Mouse (Mus musculus) frontal cortex, postnatal 14 days (tissue): Measurements from ENCODE around the gene Cdk17.
A peak's percentile ranks its signal among the peaks of the same experiment; 100 is the strongest.
"Not testable (repeated sequence)": the region's sequence is repeated elsewhere in the genome, so short reads cannot be mapped to it uniquely, and the experiment has no call there.

Experiments used
- DNase-seq, 2 experiments: peaks; one replicate each; pipeline ENCODE4 v3.0.0; 2022; ENCODE audit warnings: low spot score in 2 of 2

Gene Cdk17

GRCm38 (mm10) chr10:93143285-93143985 lies 17.2 kb upstream of the Cdk17 start:
- DNase-seq, result no peak

GRCm38 (mm10) chr10:93143986-93144314 lies 16.7 kb upstream of the Cdk17 start:
- DNase-seq, result no peak

- no peak for DNase-seq
Observed at GRCm38 (mm10) chr10:93144579-93144978, 16.1 kb upstream of the Cdk17 start.

DNA sequence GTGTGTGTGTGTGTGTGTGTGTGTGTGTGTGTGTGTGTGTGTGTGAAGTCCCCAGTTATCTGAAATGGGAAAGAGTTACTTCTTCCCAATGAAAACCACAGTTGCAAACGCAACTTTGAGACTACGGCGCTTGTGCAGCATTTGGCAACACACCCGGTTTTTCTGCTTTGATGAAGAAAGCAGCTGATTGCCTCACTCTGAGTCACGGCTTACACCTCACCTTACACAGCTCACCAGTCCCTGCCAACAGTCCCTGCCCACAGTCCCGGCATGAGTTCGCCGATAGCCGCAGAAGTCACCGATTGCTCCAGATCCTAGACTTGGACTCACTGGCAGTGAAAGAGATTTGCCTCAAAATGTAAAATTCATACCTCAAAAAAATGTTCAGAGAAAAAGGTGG lies 15.6 kb upstream of the Cdk17 start:
- no peak for DNase-seq

DNA sequence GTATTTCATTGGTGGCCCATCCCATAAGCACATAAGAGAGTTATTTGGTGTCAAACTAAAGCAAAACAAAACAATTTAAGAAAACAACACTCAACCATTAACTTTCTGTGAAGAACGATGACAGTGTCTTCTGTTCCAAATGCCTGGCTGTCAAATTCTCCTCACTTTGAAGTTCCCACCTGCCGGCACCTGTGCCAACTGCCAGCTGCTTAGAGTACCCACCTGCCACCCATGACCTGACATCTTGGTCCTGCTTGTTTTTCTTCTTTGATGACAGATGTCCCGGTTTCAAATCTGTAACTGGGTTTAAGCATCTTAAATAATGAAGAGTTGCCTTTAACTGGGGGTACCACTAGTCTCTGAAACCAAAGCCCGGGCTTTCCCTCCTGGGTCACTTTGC lies 14.1 kb upstream of the Cdk17 start:
- no peak for DNase-seq

- DNase-seq, result no peak
Observed at GRCm38 (mm10) chr10:93147691-93148090, 13.0 kb upstream of the Cdk17 start.

- no peak for DNase-seq
Observed at GRCm38 (mm10) chr10:93149597-93149996, 11.1 kb upstream of the Cdk17 start.

DNA sequence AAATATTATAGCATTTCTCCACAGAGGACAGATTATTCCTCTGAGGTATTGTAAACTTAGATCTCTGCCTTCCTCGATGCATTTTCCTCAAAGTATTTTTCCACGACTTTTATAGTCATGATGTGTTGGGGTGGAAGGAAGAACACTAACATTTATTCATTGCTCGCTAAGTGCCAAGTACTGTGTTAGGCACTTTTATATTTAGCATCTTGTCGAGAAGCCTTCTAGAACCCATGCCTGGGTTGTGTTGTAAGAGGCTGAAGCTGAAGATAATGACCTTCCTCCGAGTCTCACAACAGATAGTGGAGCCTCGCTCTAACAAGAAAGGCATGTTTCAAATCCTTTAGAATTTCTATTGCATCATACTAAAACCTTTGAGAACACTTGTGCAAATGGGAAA lies 8.9 kb upstream of the Cdk17 start:
- DNase-seq, result no peak

DNA sequence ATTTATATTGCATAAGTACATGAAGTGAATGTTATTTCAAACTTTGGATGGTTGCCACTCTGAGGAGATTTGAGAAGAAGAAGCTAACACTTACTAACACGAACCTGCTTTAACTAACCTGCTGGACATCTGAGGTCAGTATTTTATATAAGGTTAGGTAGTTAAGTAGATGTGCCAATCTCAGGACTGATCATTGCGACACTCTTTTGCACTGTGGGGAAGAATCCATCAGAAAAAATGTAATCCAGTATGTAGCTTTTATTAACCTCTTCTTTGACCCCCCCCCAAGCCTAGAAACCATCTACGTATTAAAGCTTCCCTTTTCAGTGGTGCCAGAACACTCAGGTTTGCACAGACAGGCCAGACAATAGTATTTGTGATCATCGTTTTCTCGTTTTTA lies 8.0 kb upstream of the Cdk17 start:
- no peak for DNase-seq

GRCm38 (mm10) chr10:93153404-93153803 lies 7.3 kb upstream of the Cdk17 start:
- not testable (repeated sequence) for DNase-seq

GRCm38 (mm10) chr10:93159651-93160496 lies 801 bp upstream of the Cdk17 start:
- DNase-seq, result no peak

GRCm38 (mm10) chr10:93160497-93160806 lies 223 bp upstream of the Cdk17 start:
- peak; percentile 62 to 74 for DNase-seq

DNA sequence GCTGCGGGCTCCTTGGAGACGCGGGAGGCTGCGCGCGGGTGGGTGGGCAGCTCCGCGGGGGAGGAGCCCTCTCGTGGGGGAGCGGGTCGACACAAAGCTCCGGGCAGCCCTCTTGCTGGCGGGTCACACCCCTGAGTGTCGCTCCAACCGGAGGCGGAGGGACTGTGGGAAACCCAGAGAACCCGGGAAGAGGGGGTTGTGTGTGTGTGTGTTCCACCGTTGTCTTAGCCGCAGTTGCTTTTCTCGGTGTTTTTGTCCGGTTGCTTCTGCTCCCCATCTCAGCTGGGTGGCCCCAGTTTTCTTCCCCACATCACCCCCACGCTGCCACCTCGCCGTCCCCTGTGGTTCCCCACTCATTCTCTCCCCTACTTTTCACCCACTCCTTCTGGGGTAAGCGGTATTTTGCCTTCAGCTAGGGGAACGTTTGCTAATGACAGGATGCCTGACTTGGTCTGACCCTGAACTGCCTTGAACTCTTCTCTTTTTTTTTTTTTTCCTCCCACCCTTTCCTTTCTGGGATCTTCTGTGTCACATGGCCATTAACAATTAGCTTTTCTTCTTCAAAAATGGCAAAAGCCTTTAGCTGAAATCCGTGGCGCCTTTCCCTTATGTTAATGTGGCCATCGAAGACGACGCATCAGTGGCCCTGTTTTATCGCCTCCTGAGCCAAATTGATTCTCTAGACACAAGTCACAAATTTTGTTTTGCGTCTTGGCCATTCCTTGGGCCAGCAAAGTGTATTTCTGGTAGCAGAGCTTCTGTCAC lies 1.0 kb downstream of the Cdk17 start:
- peak; percentile 42 to 46 for DNase-seq

DNA sequence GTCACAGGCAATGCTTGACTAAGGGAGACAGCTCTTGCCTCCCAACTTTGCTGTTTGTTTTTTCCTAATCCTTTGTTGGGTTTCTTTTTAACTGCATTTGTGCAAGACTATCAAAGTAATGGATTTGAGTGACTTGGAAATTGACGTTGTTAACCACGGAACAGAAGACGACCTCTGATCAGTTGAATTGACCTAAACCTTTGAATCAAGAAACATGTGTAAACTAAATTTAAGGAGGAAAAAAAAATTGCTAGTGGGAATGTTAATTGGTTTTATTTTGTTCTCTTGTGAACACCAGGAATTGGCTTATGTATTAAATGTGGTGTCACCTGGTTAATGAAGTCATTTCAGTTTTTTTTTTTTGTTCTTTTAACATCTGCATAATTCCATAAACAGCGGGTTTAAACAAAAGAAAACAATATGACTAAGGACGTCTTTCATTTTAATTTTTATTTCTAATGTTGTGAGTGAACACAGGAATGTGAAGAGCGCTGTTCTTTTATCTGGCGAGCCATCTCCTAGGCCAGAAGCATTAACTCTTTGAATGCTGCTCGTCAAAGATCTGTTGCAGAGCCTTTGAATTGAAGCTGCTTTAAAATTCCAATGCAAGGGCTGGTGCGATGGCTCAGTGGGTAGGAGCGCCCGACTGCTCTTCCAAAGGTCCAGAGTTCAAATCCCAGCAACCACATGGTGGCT lies 1.7 kb downstream of the Cdk17 start:
- DNase-seq, result no peak

DNA sequence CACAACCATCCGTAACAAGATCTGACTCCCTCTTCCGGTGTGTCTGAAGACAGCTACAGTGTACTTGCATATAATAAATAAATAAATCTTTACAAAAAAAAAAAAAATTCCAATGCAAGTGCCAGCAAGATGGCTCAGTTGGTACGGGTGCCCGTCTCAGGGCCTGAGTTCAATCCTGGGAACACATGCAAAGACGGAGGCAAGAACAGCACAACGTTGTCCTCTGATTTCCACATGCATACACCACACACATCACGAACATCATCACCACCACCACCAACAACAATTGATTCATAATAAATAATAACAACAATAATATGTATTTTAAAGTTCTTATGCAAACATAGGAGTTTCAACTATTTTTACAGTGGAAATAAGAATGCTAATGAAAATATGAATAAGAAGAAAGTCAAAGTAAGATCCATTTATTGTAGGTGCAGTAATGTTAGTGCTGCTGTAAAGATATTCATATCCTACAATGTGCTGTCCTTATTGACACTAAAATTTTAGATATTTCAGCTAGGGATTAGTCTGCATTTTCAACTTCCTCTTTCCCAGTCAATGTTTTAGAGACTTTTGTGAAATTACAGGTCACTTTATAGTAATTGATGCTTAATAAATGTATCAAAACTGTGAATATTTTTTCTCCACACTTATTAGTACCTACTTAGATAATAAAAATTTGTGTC lies 2.4 kb downstream of the Cdk17 start:
- DNase-seq, result no peak

DNA sequence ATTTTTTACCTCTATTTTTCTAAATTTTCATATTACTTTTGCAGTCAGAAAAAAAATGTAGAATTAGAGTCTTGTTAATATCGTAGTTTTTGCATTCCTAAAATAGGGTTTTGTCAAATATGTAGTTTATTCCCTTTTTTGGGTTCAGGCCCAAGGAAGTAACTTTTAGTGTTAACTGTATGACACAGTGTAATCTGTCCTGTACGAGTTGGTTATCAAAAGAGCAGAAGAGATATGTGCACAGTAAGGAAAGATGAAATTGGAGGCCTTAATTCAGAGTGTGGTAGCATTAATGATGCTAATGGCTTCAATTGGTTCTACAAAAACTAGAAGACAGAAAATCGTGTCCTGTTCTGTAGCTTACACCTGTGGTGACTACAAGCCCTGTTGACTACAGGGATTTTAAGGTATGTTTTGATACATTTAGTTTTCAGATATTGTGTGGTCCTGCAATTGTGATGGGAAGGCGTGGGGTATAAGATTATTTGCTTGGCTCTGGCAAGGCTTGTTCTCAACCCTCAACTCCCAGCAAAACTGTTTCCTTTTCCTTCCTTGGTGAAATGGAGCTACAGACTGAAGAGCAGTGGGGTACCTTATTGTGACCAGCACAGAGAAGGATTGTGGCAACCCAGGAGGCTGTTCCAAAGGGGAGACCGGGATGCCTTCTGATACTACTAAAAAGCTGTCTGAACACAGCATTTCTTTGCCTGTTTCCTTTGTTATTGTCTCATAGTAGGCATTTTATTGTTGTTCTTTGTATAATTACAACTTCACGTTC lies 3.2 kb downstream of the Cdk17 start:
- no peak for DNase-seq

GRCm38 (mm10) chr10:93165416-93166381 lies 5.0 kb downstream of the Cdk17 start:
- no peak for DNase-seq

- DNase-seq, result no peak
Observed at GRCm38 (mm10) chr10:93166382-93166769, 5.7 kb downstream of the Cdk17 start.

- no peak for DNase-seq
Observed at GRCm38 (mm10) chr10:93167311-93167710, 6.6 kb downstream of the Cdk17 start.

GRCm38 (mm10) chr10:93168067-93168466 lies 7.4 kb downstream of the Cdk17 start:
- DNase-seq, result no peak
